Mouse (Mus musculus) WW6 (cell line): ENCODE measurements around the gene Syde2.

ENCODE experiments used
- DNase-seq: peaks from one replicate; pipeline ENCODE4 v3.0.0-alpha.2; 2013; ENCODE audit warnings: low read depth, low spot score

Gene Syde2

DNA sequence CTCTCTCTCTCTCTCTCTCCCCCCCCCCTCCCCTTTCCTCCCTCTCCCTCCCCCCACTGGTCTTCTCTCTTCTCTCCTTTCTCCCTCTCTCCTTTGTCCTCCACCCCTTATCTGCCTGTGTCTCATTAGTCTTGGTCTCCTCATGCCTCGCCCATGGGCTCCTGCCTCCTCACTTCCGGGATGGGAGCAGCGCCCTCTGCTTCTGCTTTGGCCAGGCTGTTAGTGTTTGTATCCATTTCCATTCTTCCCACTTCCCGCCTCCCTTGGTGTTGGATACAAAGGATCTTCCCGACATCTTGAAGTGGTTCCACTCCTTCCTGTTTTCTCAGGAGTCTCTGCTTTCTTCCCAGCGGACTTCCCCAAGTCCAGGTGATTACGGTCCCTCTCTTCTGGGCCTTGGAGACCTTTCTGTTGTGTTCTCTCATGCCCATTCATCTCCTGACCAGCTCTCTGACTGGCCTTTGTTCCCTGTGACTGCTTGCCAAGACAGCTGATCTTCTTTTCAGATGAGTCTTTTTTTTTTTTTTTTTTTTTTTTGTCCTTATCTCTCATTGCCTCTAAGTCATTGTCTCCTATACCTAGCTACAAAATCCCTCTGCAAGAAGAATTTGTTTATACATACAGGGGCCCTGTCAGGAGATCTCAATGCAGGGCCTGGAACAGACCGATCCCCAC is 24.0 kb downstream of the Syde2 start:
- no peak for DNase-seq

DNA sequence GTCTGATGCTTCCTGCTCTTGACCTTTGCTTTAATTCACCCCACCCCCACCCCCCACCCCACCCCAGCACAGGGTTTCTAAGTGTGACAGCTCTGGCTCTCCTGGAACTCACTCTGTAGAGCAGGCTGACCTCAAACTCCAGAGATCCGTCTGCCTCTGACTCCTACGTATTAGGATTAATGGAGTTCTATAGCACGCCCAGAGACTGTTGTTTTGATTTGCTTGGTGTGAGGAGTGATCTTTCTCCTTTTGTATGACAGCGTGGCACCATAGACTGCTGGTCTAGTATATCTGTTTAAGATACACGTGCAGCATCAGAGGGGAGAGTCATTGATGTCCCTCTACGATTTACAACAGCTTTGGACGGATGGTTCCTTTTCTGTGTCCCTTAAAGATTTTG is 25.8 kb downstream of the Syde2 start:
- DNase-seq: no peak

DNA sequence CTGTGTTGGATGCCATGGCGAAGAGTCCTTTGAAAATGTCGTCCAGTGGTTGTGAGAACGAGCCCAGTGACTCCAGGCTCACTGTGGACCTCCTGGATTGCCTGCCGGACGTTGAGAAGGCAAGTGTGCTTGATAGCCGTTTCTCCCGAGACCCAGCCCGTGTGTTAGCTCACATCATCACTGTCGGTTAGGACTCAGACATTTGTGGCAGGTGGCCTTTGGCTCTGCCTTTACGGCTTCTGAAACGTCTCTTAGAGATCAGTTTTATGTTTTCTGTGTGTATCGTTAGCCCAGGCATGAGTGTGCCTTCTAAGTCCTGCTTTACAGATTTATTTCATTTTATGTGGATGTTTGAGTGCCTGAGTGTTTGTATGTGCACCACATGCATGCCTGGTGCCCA is 26.7 kb downstream of the Syde2 start:
- DNase-seq: no peak

GRCm38 (mm10) chr3:146016979-146017378 is 29.3 kb downstream of the Syde2 start:
- no peak for DNase-seq

DNA sequence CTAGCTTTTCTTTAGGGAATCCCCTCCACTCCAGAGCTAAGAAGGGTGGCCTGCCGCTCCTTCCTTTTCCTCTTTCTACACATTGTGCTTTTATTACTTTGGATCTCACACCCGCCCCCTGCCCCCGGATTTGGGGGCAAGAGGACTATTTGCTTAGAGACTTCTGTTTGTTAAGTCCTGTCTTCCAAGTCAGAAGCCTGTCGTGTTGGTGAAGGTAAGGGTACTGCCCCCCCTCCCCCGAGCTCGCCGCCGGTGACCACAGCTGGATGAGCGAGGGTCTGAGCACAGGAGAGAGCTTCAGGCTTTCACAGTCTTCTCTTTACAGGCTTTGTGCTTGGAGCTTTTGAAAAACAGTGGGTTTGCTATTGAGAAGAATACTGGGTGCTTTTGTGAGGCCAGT is 29.9 kb downstream of the Syde2 start:
- no peak for DNase-seq

DNA sequence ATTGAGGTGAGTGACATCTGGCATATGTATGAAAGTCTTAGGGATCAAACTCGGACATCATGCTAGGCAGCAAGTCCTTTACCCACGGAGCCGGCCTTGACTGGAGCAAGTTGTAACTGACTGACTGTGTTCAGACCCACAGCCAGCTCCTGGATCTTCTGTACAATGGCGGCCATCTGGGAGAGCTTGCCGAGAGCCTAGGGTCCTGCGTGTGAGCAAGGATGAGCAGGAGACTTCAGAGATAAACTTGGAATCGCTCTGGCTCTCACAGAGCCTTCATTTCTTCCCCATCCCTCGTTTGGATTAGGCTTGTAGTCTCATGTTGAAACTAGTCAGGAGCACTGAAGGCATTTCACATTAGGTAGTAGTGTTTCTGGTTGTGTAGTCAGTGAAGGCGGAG is 34.6 kb downstream of the Syde2 start:
- DNase-seq: no peak

DNA sequence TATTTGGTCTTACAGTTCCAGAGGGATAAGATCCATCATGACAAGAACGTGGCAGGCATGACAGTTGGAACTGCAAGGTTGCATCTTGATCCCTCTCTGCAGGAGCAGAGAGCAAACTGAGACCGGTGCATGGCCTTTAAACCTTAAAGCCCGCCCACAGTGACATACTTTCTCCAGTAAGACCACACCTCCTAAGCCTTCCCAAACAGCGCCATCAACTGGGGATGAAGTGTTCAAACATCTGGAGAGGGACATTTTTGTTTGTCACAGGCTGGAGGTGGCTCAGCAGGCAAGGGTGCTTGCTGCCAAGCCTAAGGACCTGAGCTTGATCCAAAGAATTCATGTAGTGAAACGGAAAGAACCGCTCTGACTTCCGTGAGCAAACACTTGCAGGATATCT is 37.1 kb downstream of the Syde2 start:
- peak; percentile 31 for DNase-seq

GRCm38 (mm10) chr3:146025499-146025898 is 37.8 kb downstream of the Syde2 start:
- DNase-seq: no peak

DNA sequence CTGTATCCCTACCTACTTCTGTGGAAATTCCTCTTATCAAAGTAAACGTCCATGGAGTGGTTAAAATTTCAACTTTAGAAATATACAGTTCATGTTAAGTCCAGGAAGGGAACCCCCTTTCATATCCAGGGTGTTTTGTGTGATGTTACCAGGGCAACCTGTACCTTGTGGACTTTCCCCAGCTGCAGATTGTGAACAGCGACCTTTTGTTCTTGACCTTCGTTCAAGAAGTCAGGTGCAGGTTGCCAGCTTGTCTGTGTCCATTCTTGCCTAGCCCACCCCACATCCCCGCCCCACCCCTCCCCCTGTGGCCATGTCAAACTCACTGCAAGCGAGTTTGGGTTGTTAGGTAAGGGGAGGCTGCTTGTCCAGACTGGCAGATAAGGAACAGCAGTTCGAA is 39.4 kb downstream of the Syde2 start:
- DNase-seq: no peak

- peak; percentile 18 for DNase-seq
Measured at GRCm38 (mm10) chr3:146028406-146028805, 40.7 kb downstream of the Syde2 start.

DNA sequence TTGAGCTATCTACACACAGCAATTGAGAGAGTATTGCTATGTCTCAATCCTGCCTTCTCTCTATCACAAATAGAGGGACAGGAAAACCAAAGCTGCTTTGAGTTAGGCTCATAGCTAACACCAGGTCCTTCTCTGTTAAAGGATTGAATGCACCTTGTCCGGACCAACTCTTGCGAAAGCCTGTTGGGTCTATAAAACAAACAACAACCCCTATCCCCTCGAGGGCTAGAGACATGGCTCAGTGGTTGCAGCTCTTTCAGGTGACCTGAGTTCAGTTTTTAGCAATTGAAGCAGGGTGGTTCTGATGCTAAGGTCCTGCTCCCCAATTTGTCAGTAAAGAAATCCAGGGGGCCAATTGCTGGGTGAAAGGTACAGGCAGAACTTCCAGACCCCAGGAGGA is 41.6 kb downstream of the Syde2 start:
- no peak for DNase-seq

- DNase-seq: no peak
Measured at GRCm38 (mm10) chr3:146030255-146030836, 42.7 kb downstream of the Syde2 start.

GRCm38 (mm10) chr3:146032976-146033375 is 45.3 kb downstream of the Syde2 start:
- DNase-seq: no peak

GRCm38 (mm10) chr3:146037906-146038305 is 50.2 kb downstream of the Syde2 start:
- no peak for DNase-seq

DNA sequence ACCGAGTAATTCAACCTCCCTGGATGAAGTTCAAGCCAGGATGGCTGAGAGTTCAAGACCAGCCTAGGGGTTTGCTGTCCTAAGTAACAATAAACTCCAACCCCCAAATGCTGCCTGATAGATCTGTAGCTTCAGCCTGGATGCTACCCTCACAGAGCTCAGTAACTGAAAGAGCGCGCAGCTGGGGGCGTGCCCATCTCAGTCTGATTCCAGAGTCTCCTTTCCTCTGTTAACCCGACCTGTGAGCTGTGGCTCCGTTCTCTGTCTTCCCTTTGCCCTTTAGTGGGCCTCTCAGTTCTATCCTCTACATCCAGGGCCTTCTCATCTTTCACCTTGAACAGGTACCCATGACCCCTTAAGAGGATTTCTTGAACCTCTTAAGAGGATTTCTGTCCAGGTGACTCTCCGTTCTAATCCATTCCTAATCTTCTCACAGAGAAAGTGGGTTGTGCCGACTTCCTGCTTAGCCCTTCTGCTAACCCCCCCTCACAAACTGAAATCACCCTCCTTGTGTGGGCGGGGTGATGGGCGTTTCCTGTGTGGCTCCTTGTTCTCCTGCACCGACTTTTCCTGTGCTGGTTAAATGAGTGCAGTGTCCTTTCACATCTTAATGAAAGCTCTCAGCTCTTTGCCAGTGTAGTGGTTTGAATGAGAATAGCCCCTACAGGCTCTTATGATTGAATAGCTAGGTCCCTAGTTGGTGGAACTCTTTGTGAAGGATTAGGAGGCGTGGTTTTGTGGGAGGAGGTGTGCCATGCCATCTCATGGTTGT is 51.6 kb downstream of the Syde2 start:
- DNase-seq: no peak

DNA sequence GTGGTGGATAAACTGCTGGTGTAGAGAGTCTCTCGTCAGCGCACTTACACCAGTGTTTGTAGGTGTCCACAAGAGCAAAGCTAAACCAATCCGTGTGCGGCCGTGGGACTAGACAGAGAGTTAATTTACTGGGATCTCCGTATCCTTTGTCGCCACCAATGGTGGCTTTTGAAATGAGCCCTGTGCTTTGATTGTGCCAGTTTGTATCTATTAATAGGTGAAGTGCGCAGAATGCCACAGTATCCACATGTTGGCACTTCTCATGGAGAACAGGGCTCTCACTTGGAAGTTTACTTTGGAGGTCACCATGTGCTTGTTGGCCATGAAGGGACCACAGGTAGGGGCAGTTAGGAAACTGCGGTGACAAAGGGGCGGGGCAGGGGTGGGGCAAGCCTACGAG is 53.7 kb downstream of the Syde2 start:
- no peak for DNase-seq

DNA sequence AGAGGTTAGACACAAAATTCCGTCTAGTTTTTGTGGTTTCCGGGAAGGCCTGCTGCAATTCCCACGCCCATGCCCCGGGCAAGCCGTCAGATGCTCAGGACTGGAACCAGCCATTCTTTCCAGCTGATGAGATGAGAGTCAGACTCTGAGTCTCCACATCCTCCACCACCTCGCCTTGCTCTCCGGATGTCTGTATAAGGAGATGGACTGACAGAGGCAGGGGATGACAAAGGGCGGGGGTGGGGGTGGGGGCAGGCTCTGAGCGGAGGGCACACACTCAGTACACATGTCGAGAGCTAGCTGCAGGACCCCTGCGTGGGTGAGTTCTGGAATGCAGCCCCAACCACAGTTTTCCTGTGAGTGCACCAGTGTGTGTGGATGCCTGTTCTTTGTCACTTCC is 57.3 kb downstream of the Syde2 start:
- DNase-seq: no peak

GRCm38 (mm10) chr3:146046076-146046475 is 58.4 kb downstream of the Syde2 start:
- no peak for DNase-seq

GRCm38 (mm10) chr3:146047704-146048207 is 60.1 kb downstream of the Syde2 start:
- peak; percentile 26 for DNase-seq

DNA sequence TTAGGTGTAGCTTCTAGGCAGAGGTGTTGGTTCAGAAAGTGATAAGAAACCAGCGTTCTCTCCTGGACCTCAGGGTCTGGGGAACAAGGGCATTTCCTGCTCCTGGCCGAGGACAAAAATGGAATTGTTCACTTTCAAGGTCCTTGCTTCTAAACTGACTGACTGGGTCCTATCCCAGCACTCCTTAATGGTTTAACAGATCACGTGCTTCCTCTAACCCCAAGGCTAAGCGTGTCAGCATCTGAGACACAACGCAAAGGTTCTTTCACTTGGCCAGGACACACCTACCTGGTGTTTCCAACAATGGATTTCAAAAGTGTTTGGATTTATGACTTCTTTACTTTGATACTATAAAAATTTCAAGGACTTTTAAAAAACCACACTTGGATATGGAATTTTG is 62.3 kb downstream of the Syde2 start:
- no peak for DNase-seq

DNA sequence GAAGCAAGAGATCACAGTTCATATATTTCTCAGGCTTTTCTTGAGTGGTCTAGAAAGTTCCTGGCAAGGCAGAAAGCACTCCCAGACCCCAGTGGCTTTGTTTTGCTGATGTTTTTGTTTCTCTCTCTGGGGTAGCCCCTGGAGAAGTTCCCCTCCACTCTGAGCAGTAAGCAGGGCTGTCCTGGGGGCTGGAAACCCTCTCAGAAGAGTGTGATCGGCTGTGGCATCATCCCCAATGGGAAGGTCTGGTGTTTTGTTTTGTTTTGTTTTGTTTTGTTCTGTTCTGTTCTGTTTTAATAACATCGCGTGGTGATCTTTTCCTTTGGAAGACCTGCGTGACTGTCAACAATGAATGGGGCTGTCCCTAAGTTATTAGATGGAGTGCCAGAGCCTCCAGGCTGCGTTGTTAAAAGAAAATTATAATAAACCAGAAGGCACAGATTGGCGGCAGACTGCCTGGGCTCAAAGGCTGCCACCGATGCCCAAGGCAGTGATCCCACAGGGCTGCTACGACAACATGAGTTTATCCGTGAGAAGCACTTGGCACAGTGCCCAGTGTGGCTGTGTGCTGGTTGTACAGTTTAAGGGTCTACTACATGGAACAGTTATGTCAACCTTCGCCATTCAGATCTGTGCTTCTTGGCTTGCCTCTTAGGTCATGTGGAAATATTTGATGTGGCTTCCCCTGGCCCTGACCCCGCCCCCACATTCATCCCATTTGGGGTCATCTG is 63.8 kb downstream of the Syde2 start:
- no peak for DNase-seq
